Mouse (Mus musculus): ENCODE measurements at regions not wholly inside any gene's neighbourhood (a gene's known extent, or its start where the extent isn't known, plus 50 kb on each side); places are given as distances from the start of the nearest gene placed in this dataset.

- Histone ChIP-seq H3K4me3 (no peak overlapping the region), H3K27ac (no peak overlapping the region)
- no peak for TF ChIP-seq CTCF (IDR thresholded peaks at IDR 0.05)
- no peak for DNase-seq (ENCODE audit: extremely low spot score in 1 of 2, low spot score in 2 of 2)
- intact Hi-C loops (cut with DNase I), result no loop called here
These were observed 53.6 kb upstream of the Otol1 start for GRCm38 (mm10) chr3:69953674-69954329.

DNA sequence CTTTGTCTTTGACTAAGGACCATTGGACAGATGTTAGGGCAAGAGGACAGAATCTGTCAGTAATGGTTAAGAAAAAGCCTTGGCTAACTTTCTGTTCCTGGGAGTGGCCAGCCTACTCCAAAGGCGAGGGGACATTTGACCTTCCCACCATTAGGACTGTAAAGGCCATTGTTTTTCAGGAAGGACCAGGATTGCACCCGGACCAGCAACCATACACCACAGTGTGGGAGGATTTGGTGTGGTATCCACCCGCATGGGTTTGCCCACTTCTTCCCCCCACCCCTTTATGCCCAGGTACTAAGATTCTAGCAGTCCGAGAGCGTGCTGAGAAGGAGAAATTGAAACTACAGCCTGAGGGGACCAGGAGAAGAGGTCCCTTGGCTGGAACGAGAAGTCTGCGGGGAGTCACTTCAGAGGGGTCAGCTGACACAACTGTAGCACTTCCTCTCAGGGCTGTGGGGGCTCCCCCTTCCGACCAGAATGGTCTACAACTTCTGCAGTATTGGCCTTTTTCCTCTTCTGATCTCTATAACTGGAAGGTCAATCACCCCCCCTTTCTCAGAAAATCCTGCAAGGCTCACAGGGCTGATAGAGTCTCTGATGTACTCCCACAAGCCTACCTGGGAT, 63.2 kb upstream of the Sptssb start:
- H3K4me3 ChIP-seq, result no peak overlapping the region
- no peak for TF ChIP-seq CTCF (IDR thresholded peaks at IDR 0.05)
- H3K27ac ChIP-seq, result no peak overlapping the region
- DNase-seq (ENCODE audit: extremely low spot score in 1 of 2, low spot score in 2 of 2), result no peak
- intact Hi-C loops (cut with DNase I), result no loop called here

- no peak for TF ChIP-seq CTCF (IDR thresholded peaks at IDR 0.05)
- DNase-seq (ENCODE audit: extremely low spot score in 1 of 2, low spot score in 2 of 2), result peak in 1 of 2 experiments; percentile 13
- intact Hi-C loops (cut with DNase I), result no loop called here
- Histone ChIP-seq H3K4me3 (no peak overlapping the region), H3K27ac (no peak overlapping the region)
These were observed 53.1 kb upstream of the Sptssb start for GRCm38 (mm10) chr3:69912859-69913258.

DNA sequence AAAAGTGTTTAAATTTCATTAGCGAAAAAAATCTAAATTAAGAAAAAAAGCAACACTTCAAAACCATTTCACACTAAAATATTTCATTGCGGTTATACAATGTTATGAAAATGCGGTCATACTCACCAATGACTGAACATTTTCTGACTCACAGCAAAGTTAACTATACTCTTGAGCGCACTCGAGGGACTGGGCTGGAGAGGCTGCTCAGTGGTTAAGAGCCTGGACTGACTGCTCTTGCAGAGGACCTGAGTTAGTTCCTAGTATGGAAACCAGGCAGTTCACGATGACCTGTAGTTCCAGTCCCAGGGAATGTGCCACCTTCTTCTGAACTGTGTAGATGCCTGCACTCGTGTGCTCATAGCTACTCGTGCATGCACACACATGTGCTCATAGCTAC, 50.3 kb upstream of the Sptssb start:
- intact Hi-C loops (cut with DNase I), result no loop called here
- Histone ChIP-seq H3K4me3 (no peak overlapping the region), H3K27ac (no peak overlapping the region)
- DNase-seq (ENCODE audit: extremely low spot score in 1 of 2, low spot score in 2 of 2), result no peak
- TF ChIP-seq CTCF (IDR thresholded peaks at IDR 0.05), result no peak
